Mouse (Mus musculus): Measurements from ENCODE around the gene Prpf8. TPM values are rescaled to one million over a fixed set of nuclear protein-coding genes. Genes with fewer than 3 reads are reported as not detected.

The Prpf8 gene
- polyA plus RNA-seq, 1 experiment from 2014 or later = 86.6 TPM

DNA sequence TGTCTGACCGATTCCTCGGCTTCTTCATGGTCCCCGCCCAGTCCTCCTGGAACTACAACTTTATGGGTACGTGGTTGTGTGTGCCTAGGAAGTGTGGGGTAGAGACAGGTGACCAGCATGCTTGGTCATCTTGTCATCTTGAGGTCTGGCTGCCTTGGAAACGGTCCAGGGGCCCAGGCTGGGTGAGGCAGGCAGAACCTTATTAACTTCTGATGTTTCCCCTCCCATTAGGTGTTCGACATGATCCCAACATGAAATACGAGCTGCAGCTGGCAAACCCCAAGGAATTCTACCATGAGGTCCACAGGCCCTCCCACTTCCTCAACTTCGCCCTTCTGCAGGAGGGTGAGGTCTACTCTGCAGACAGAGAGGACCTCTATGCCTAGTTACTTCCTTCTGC, 22.3 kb downstream of the Prpf8 start:
- DNase-seq (ENCODE audit: low spot score) (no peak), ATAC-seq (ENCODE audit: low FRiP score) (no peak)
- Histone ChIP-seq H3K9me3 (ENCODE audit: control insufficient read depth, low read length) (no peaks in the 10 kb centered on the region), H3K9ac (ENCODE audit: low read depth, low read length) (no peak overlapping the region), H3K36me3 (ENCODE audit: control insufficient read depth, insufficient read depth, low read length) (peaks cover 27% of the 10 kb centered on the region), H3K4me3 (ENCODE audit: low read depth, low read length) (no peak overlapping the region), H3K27ac (ENCODE audit: low read depth, low read length) (no peak overlapping the region), H3K4me2 (replicated peaks; ENCODE audit: low read depth, low read length) (no peak overlapping the region), H3K4me1 (replicated peaks; ENCODE audit: control insufficient read depth, insufficient read depth, low read length) (peaks cover 4% of the 10 kb centered on the region; the same call in 1 of the 2 replicates), H3K27me3 (ENCODE audit: control insufficient read depth, insufficient read depth, low read length) (no peaks in the 10 kb centered on the region)
- 78% methylated on average over 8 of the region's 8 CpGs for WGBS

- ATAC-seq (ENCODE audit: low FRiP score) = peak; percentile 90
- Histone ChIP-seq H3K9me3 (ENCODE audit: control insufficient read depth, low read length) (no peaks in the 10 kb centered on the region), H3K9ac (ENCODE audit: low read depth, low read length) (peak within 1 kb of the TSS; percentile 57), H3K36me3 (ENCODE audit: control insufficient read depth, insufficient read depth, low read length) (peaks cover 20% of the 10 kb centered on the region), H3K27ac (ENCODE audit: low read depth, low read length) (peak within 1 kb of the TSS; percentile 56; the same call in 1 of the 2 replicates), H3K4me2 (replicated peaks; ENCODE audit: low read depth, low read length) (peak within 1 kb of the TSS; percentile 76), H3K4me3 (ENCODE audit: low read depth, low read length) (peak within 1 kb of the TSS; percentile 39), H3K4me1 (replicated peaks; ENCODE audit: control insufficient read depth, insufficient read depth, low read length) (peaks cover 4% of the 10 kb centered on the region; the same call in 1 of the 2 replicates), H3K27me3 (ENCODE audit: control insufficient read depth, insufficient read depth, low read length) (no peaks in the 10 kb centered on the region)
- WGBS = 3% methylated on average over 42 of the region's 43 CpGs
- DNase-seq (ENCODE audit: low spot score) = peak; percentile 74
These were observed 23.4 kb downstream of the Prpf8 start, which contains the start of gene Rilp for GRCm38 (mm10) chr11:75509741-75510626. Rilp (plus strand) TSS chr11:75510094.

- Histone ChIP-seq H3K36me3 (ENCODE audit: control insufficient read depth, insufficient read depth, low read length) (peaks cover 17% of the 10 kb centered on the region), H3K4me1 (replicated peaks; ENCODE audit: control insufficient read depth, insufficient read depth, low read length) (peaks cover 4% of the 10 kb centered on the region; the same call in 1 of the 2 replicates), H3K4me2 (replicated peaks; ENCODE audit: low read depth, low read length) (peak overlapping the region; percentile 76), H3K9me3 (ENCODE audit: control insufficient read depth, low read length) (no peaks in the 10 kb centered on the region), H3K9ac (ENCODE audit: low read depth, low read length) (peak overlapping the region; percentile 57), H3K27ac (ENCODE audit: low read depth, low read length) (peak overlapping the region; percentile 56; the same call in 1 of the 2 replicates), H3K27me3 (ENCODE audit: control insufficient read depth, insufficient read depth, low read length) (no peaks in the 10 kb centered on the region), H3K4me3 (ENCODE audit: low read depth, low read length) (peak overlapping the region; percentile 39)
- ATAC-seq (ENCODE audit: low FRiP score) = peak; percentile 89
- peak; percentile 95 for DNase-seq (ENCODE audit: low spot score)
- 2% methylated on average over 21 of the region's 24 CpGs for WGBS
These were observed 24.0 kb downstream of the Prpf8 start for GRCm38 (mm10) chr11:75510627-75510993.

DNA sequence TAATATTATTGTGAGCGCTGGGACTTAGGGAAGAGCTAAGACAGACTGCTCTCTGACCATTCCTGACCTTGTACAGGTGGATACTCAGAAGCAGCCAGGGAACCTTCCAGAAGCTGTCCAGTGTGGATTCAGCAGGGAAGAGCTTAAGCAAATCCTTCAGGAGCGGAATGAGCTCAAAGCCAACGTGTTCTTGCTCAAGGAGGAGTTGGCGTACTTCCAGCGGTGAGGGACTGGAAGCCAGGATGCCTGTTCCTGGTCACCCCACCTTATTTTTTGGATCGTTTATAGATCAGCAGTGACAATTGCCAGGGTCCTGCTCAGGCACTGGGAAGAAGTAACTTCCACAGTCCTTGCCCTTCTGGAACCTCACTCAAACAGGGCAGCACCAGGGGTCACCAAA, 24.6 kb downstream of the Prpf8 start:
- WGBS = 88% methylated on average over 6 of the region's 6 CpGs
- no peak overlapping the region for H3K4me2 ChIP-seq (replicated peaks; ENCODE audit: low read depth, low read length)

DNA sequence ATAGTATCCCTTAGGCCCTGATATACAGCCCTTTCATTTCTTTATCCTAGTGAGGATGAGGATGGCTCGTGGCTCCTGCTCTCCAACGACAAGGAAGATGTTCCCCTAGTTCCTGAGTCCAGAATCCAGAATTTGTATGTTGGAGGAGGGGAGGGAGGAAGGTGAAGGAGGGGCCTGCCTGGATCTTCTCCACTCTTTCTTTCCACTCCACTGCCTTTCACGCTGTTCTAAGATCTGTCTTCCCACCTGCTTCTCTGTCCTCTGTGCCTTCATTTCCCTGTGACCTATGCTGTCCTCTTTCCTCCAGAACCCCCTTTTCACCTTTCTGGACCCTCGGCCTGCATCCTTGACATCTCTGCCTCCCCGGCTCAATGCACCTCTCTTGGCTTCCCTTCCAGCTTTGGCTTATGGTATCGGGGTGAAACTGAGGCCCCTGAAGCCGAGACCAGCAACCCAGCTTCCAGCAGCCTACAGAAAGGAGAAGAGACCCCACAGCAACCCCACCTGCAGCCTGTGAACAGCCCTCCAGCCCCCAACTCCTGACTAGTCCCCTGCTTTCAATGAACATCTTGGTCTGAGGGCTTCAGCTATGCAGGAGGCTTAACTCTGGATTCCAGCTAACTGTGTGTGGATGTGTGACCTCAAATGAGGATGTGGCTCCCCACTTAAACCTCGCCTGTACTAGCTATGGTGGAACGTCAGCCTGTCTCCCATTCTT, 25.8 kb downstream of the Prpf8 start:
- Histone ChIP-seq H3K9me3 (ENCODE audit: control insufficient read depth, low read length) (no peaks in the 10 kb centered on the region), H3K4me3 (ENCODE audit: low read depth, low read length) (no peak overlapping the region), H3K36me3 (ENCODE audit: control insufficient read depth, insufficient read depth, low read length) (peaks cover 8% of the 10 kb centered on the region), H3K27ac (ENCODE audit: low read depth, low read length) (no peak overlapping the region), H3K27me3 (ENCODE audit: control insufficient read depth, insufficient read depth, low read length) (no peaks in the 10 kb centered on the region), H3K4me2 (replicated peaks; ENCODE audit: low read depth, low read length) (no peak overlapping the region), H3K9ac (ENCODE audit: low read depth, low read length) (no peak overlapping the region), H3K4me1 (replicated peaks; ENCODE audit: control insufficient read depth, insufficient read depth, low read length) (peaks cover 4% of the 10 kb centered on the region; the same call in 1 of the 2 replicates)
- WGBS = 79% methylated on average over 9 of the region's 9 CpGs
- ATAC-seq (ENCODE audit: low FRiP score) (no peak), DNase-seq (ENCODE audit: low spot score) (no peak)

More for the DNA sequence above, 24.6 kb downstream of the Prpf8 start:
- Histone ChIP-seq H3K4me1 (replicated peaks; ENCODE audit: control insufficient read depth, insufficient read depth, low read length) (peaks cover 4% of the 10 kb centered on the region; the same call in 1 of the 2 replicates), H3K4me3 (ENCODE audit: low read depth, low read length) (no peak overlapping the region), H3K27me3 (ENCODE audit: control insufficient read depth, insufficient read depth, low read length) (no peaks in the 10 kb centered on the region), H3K27ac (ENCODE audit: low read depth, low read length) (no peak overlapping the region), H3K9ac (ENCODE audit: low read depth, low read length) (no peak overlapping the region), H3K9me3 (ENCODE audit: control insufficient read depth, low read length) (no peaks in the 10 kb centered on the region), H3K36me3 (ENCODE audit: control insufficient read depth, insufficient read depth, low read length) (peaks cover 11% of the 10 kb centered on the region)
- DNase-seq (ENCODE audit: low spot score) = no peak
- ATAC-seq (ENCODE audit: low FRiP score) = no peak

- peaks cover 4% of the 10 kb centered on the region; the same call in 1 of the 2 replicates for H3K4me1 ChIP-seq (replicated peaks; ENCODE audit: control insufficient read depth, insufficient read depth, low read length)
- H3K27me3 ChIP-seq (ENCODE audit: control insufficient read depth, insufficient read depth, low read length) = no peaks in the 10 kb centered on the region
- ATAC-seq (ENCODE audit: low FRiP score) = no peak
- H3K27ac ChIP-seq (ENCODE audit: low read depth, low read length) = no peak within 1 kb of the TSS
- peaks cover 5% of the 10 kb centered on the region for H3K36me3 ChIP-seq (ENCODE audit: control insufficient read depth, insufficient read depth, low read length)
- no peak within 1 kb of the TSS for H3K4me3 ChIP-seq (ENCODE audit: low read depth, low read length)
- H3K4me2 ChIP-seq (replicated peaks; ENCODE audit: low read depth, low read length) = no peak within 1 kb of the TSS
- DNase-seq (ENCODE audit: low spot score) = no peak
- H3K9me3 ChIP-seq (ENCODE audit: control insufficient read depth, low read length) = no peaks in the 10 kb centered on the region
- 47% methylated on average over 8 of the region's 8 CpGs for WGBS
- H3K9ac ChIP-seq (ENCODE audit: low read depth, low read length) = 0 out of 2 replicates have a peak within 1 kb of the TSS, but pooled peaks have one; percentile 1
These were observed 26.7 kb downstream of the Prpf8 start, which contains the start of gene Scarf1 for GRCm38 (mm10) chr11:75513336-75513735. Scarf1 (plus strand) TSS chr11:75513540.

GRCm38 (mm10) chr11:75515186-75515585, 28.6 kb downstream of the Prpf8 start:
- 92% methylated on average over 25 of the region's 25 CpGs for WGBS
- Histone ChIP-seq H3K27ac (ENCODE audit: low read depth, low read length) (no peak overlapping the region), H3K9ac (ENCODE audit: low read depth, low read length) (no peak overlapping the region), H3K9me3 (ENCODE audit: control insufficient read depth, low read length) (no peaks in the 10 kb centered on the region), H3K4me1 (replicated peaks; ENCODE audit: control insufficient read depth, insufficient read depth, low read length) (no peaks in the 10 kb centered on the region), H3K4me2 (replicated peaks; ENCODE audit: low read depth, low read length) (no peak overlapping the region), H3K27me3 (ENCODE audit: control insufficient read depth, insufficient read depth, low read length) (no peaks in the 10 kb centered on the region), H3K36me3 (ENCODE audit: control insufficient read depth, insufficient read depth, low read length) (no peaks in the 10 kb centered on the region), H3K4me3 (ENCODE audit: low read depth, low read length) (no peak overlapping the region)
- DNase-seq (ENCODE audit: low spot score) = no peak
- no peak for ATAC-seq (ENCODE audit: low FRiP score)

DNA sequence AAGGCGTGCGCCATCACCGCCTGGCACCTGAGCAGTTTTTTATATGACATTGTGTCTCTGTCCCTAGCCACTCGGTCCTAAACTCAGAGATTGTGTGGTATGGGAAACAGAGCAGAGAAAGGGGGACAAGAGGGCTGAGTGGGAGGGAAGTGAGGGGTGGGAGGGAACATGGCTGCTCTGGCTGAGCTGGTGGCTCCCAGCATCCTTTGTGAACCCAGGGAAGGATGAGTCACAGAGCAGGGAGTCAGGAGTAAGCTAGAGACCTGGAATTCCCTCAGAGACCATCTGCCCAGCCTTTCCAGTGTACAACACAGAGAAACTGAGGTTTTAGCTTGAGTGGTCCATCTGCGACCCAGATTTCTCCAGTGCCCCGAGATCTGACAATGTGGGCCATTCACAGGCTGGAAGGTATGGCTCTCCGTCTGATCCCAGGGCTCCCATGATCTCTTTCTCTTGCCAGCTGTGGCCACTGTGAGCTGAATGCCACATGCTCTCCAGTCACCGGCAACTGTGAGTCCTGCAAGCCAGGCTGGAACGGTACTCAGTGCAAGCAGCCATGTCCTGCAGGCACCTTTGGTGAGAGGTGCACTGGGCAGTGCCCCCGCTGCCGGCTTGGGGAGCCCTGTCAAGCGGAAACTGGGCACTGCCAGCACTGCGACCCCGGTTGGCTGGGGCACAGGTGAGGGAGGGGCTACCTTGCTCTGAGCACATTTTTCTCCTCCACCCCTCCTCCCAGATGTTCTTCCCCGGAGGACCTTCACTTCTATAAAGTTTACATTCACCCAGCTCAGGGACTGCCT, 33.4 kb downstream of the Prpf8 start:
- no peak overlapping the region for H3K27ac ChIP-seq (ENCODE audit: low read depth, low read length)
- no peaks in the 10 kb centered on the region for H3K9me3 ChIP-seq (ENCODE audit: control insufficient read depth, low read length)
- no peak overlapping the region for H3K9ac ChIP-seq (ENCODE audit: low read depth, low read length)
- WGBS = 81% methylated on average over 15 of the region's 15 CpGs
- H3K27me3 ChIP-seq (ENCODE audit: control insufficient read depth, insufficient read depth, low read length) = no peaks in the 10 kb centered on the region
- no peaks in the 10 kb centered on the region for H3K36me3 ChIP-seq (ENCODE audit: control insufficient read depth, insufficient read depth, low read length)
- no peak overlapping the region for H3K4me2 ChIP-seq (replicated peaks; ENCODE audit: low read depth, low read length)
- no peak overlapping the region for H3K4me3 ChIP-seq (ENCODE audit: low read depth, low read length)
- H3K4me1 ChIP-seq (replicated peaks; ENCODE audit: control insufficient read depth, insufficient read depth, low read length) = no peaks in the 10 kb centered on the region
- DNase-seq (ENCODE audit: low spot score) (no peak), ATAC-seq (ENCODE audit: low FRiP score) (no peak)
